Comparison of ENCODE assay signal across 10 mouse cellular contexts in genomic region chr6:34865711-34866593, GRCm38 (mm10). TPM values are rescaled to one million over a fixed set of nuclear protein-coding genes. Genes with fewer than 3 reads are reported as not detected.
DNase-seq lines count a peak whose midpoint lies in the region; ATAC-seq lines count a peak whose summit lies in the region.
"Had no signal": no experiment of that assay in that cellular context is flagged by ENCODE, and none has a peak within 500 bp of the region (broad histone marks: within the 10 kb centered on the region; RNA-seq: fewer than 3 reads in every experiment).

No protein-coding gene starts in this region.

- H3K27me3 ChIP-seq in neural tube, embryonic 15.5 days (replicated peaks): no peaks in the 10 kb centered on the region
- no peaks in the 10 kb centered on the region for H3K27me3 ChIP-seq in heart, embryonic 16.5 days (ENCODE audit: control insufficient read depth, insufficient read depth, low read length)
- H3K27me3 ChIP-seq in limb, embryonic 15.5 days: no peaks in the 10 kb centered on the region
- no peaks in the 10 kb centered on the region for H3K27me3 ChIP-seq in stomach, embryonic 15.5 days (replicated peaks)
- H3K27me3 ChIP-seq in forebrain, embryonic 11.5 days (ENCODE audit: control insufficient read depth, insufficient read depth, low read length): no peaks in the 10 kb centered on the region

- H3K4me3 ChIP-seq in neural tube, embryonic 15.5 days (replicated peaks): no peak overlapping the region
- H3K4me3 ChIP-seq in heart, embryonic 16.5 days (ENCODE audit: low read length): no peak overlapping the region
- no peak overlapping the region for H3K4me3 ChIP-seq in limb, embryonic 15.5 days
- H3K4me3 ChIP-seq in stomach, embryonic 15.5 days (replicated peaks): no peak overlapping the region
- no peak overlapping the region for H3K4me3 ChIP-seq in forebrain, embryonic 11.5 days (ENCODE audit: low read depth, low read length)

- no peak overlapping the region for H3K27ac ChIP-seq in neural tube, embryonic 15.5 days (replicated peaks)
- H3K27ac ChIP-seq in heart, embryonic 16.5 days (ENCODE audit: low read length): peak overlapping the region; percentile 84
- peak overlapping the region; percentile 47; the same call in 1 of the 2 replicates for H3K27ac ChIP-seq in limb, embryonic 15.5 days
- peak overlapping the region; percentile 59 for H3K27ac ChIP-seq in stomach, embryonic 15.5 days
- no peak overlapping the region for H3K27ac ChIP-seq in forebrain, embryonic 11.5 days (ENCODE audit: low read depth, low read length)

- DNase-seq in neural tube, embryonic 10.5 days (ENCODE audit: extremely low spot score, low spot score): peak; percentile 12
- DNase-seq in adrenal gland, postnatal 4 days (ENCODE audit: low spot score in 2 of 2): no peak
- DNase-seq in forebrain, embryonic 11.5 days (ENCODE audit: low spot score): no peak
- DNase-seq in spleen, postnatal 10 days (ENCODE audit: low spot score in 2 of 2): no peak

- H3K4me1 ChIP-seq in neural tube, embryonic 15.5 days: no peaks in the 10 kb centered on the region
- peaks cover 43% of the 10 kb centered on the region for H3K4me1 ChIP-seq in heart, embryonic 16.5 days (ENCODE audit: control insufficient read depth, insufficient read depth, low read length)
- H3K4me1 ChIP-seq in limb, embryonic 15.5 days: peaks cover 38% of the 10 kb centered on the region
- peaks cover 33% of the 10 kb centered on the region for H3K4me1 ChIP-seq in stomach, embryonic 15.5 days
- H3K4me1 ChIP-seq in forebrain, embryonic 11.5 days (replicated peaks; ENCODE audit: control insufficient read depth, insufficient read depth, low read length): no peaks in the 10 kb centered on the region

- 69% methylated on average over 7 of the region's 7 CpGs for whole genome bisulfite sequencing in neural tube, embryonic 15.5 days
- 40% methylated on average over 7 of the region's 7 CpGs for WGBS in heart, embryonic 16.5 days
- WGBS in limb, embryonic 15.5 days: 48% methylated on average over 7 of the region's 7 CpGs
- 48% methylated on average over 7 of the region's 7 CpGs for WGBS in stomach, embryonic 15.5 days
- 74% methylated on average over 7 of the region's 7 CpGs for whole genome bisulfite sequencing in forebrain, embryonic 11.5 days

- no peak overlapping the region for H3K9ac ChIP-seq in neural tube, embryonic 15.5 days (replicated peaks)
- no peak overlapping the region for H3K9ac ChIP-seq in heart, embryonic 16.5 days (ENCODE audit: low read length)
- H3K9ac ChIP-seq in limb, embryonic 15.5 days: no peak overlapping the region
- H3K9ac ChIP-seq in stomach, embryonic 15.5 days: no peak overlapping the region
- H3K9ac ChIP-seq in forebrain, embryonic 11.5 days (ENCODE audit: low read length): no peak overlapping the region

- H3K36me3 ChIP-seq in neural tube, embryonic 15.5 days: no peaks in the 10 kb centered on the region
- H3K36me3 ChIP-seq in heart, embryonic 16.5 days (ENCODE audit: control insufficient read depth, insufficient read depth): no peaks in the 10 kb centered on the region
- no peaks in the 10 kb centered on the region for H3K36me3 ChIP-seq in limb, embryonic 15.5 days
- no peaks in the 10 kb centered on the region for H3K36me3 ChIP-seq in stomach, embryonic 15.5 days
- H3K36me3 ChIP-seq in forebrain, embryonic 11.5 days (ENCODE audit: control insufficient read depth, insufficient read depth, low read length): no peaks in the 10 kb centered on the region

- no peak for ATAC-seq in neural tube, embryonic 15.5 days (ENCODE audit: low FRiP score)
- ATAC-seq in heart, embryonic 16.5 days (replicated peaks; ENCODE audit: extremely low read depth, insufficient read depth, low FRiP score): peak; percentile 73
- 0 out of 2 replicates have a peak, but pooled peaks have one; percentile 61 for ATAC-seq in limb, embryonic 15.5 days (ENCODE audit: insufficient number of reproducible peaks, low FRiP score, low TSS enrichment, low read depth)
- ATAC-seq in stomach, embryonic 15.5 days (ENCODE audit: insufficient read depth, low FRiP score, low read depth): peak; percentile 82
- ATAC-seq in forebrain, embryonic 11.5 days (replicated peaks; ENCODE audit: low FRiP score): no peak
- ATAC-seq: forebrain, embryonic 14.5 days had no signal

- H3K4me2 ChIP-seq in neural tube, embryonic 15.5 days: no peak overlapping the region
- H3K4me2 ChIP-seq in heart, embryonic 16.5 days (ENCODE audit: low read depth, low read length): no peak overlapping the region
- H3K4me2 ChIP-seq in limb, embryonic 15.5 days: no peak overlapping the region
- no peak overlapping the region for H3K4me2 ChIP-seq in stomach, embryonic 15.5 days
- no peak overlapping the region for H3K4me2 ChIP-seq in forebrain, embryonic 11.5 days (ENCODE audit: low read depth, low read length, severe bottlenecking)
- H3K4me2 ChIP-seq: midbrain, embryonic 11.5 days had no signal

- H3K9me3 ChIP-seq in neural tube, embryonic 15.5 days (replicated peaks): no peaks in the 10 kb centered on the region
- 0 out of 2 replicates have a peak, but pooled peaks cover 2% of the 10 kb centered on the region for H3K9me3 ChIP-seq in heart, embryonic 16.5 days (replicated peaks; ENCODE audit: control insufficient read depth, low read length)
- H3K9me3 ChIP-seq in limb, embryonic 15.5 days: no peaks in the 10 kb centered on the region
- H3K9me3 ChIP-seq in stomach, embryonic 15.5 days: no peaks in the 10 kb centered on the region
- H3K9me3 ChIP-seq in forebrain, embryonic 11.5 days (ENCODE audit: control insufficient read depth, low read length): no peaks in the 10 kb centered on the region

RNA-seq across cellular contexts. Expression of gene Tmem140, which starts 3.0 kb away (rescaled TPM):
- polyA plus RNA-seq in neural tube, embryonic 15.5 days (2015; fragmentation: Nextera tagmentation; extraction: Ambion mirVana): 1.1 and 2.6 TPM in 2 replicates
- 2.5 TPM in 2 replicates for polyA plus RNA-seq in heart, embryonic 16.5 days (2015; fragmentation: Nextera tagmentation; extraction: Ambion mirVana)
- polyA plus RNA-seq in limb, embryonic 15.5 days (2015; fragmentation: Nextera tagmentation; extraction: Ambion mirVana): 2.4 TPM in 2 replicates
- polyA plus RNA-seq in stomach, embryonic 15.5 days (2015; fragmentation: Nextera tagmentation; extraction: Ambion mirVana): 1.8 and 2.5 TPM in 2 replicates
- total RNA-seq in adrenal gland, postnatal 4 days (2021): 10 to 100 TPM; 15.4 to 16.8 TPM
- polyA plus RNA-seq in forebrain, embryonic 11.5 days (2014; fragmentation: Nextera tagmentation; extraction: Ambion mirVana): 0.89 and 1.2 TPM in 2 replicates

RNA-seq across cellular contexts. Expression of gene Cyren, which starts 11.9 kb away (rescaled TPM):
- 8.8 and 10.6 TPM in 2 replicates for polyA plus RNA-seq in neural tube, embryonic 15.5 days (2015; fragmentation: Nextera tagmentation; extraction: Ambion mirVana)
- polyA plus RNA-seq in heart, embryonic 16.5 days (2015; fragmentation: Nextera tagmentation; extraction: Ambion mirVana): 9.0 and 9.7 TPM in 2 replicates
- 13.4 and 15.8 TPM in 2 replicates for polyA plus RNA-seq in limb, embryonic 15.5 days (2015; fragmentation: Nextera tagmentation; extraction: Ambion mirVana)
- polyA plus RNA-seq in stomach, embryonic 15.5 days (2015; fragmentation: Nextera tagmentation; extraction: Ambion mirVana): 12.5 and 12.6 TPM in 2 replicates
- 1 to 10 TPM; 8.8 to 9.8 TPM for total RNA-seq in adrenal gland, postnatal 4 days (2021)
- 13.7 and 13.9 TPM in 2 replicates for polyA plus RNA-seq in forebrain, embryonic 11.5 days (2014; fragmentation: Nextera tagmentation; extraction: Ambion mirVana)

RNA-seq across cellular contexts. Expression of gene Wdr91, which starts 44.7 kb away (rescaled TPM):
- 13.4 and 15.1 TPM in 2 replicates for polyA plus RNA-seq in neural tube, embryonic 15.5 days (2015; fragmentation: Nextera tagmentation; extraction: Ambion mirVana)
- 8.3 and 9.5 TPM in 2 replicates for polyA plus RNA-seq in heart, embryonic 16.5 days (2015; fragmentation: Nextera tagmentation; extraction: Ambion mirVana)
- polyA plus RNA-seq in limb, embryonic 15.5 days (2015; fragmentation: Nextera tagmentation; extraction: Ambion mirVana): 9.9 and 10.2 TPM in 2 replicates
- polyA plus RNA-seq in stomach, embryonic 15.5 days (2015; fragmentation: Nextera tagmentation; extraction: Ambion mirVana): 9.0 and 9.1 TPM in 2 replicates
- total RNA-seq in adrenal gland, postnatal 4 days (2021): 10 to 100 TPM; 23.9 to 24.7 TPM
- 12.3 and 12.9 TPM in 2 replicates for polyA plus RNA-seq in forebrain, embryonic 11.5 days (2014; fragmentation: Nextera tagmentation; extraction: Ambion mirVana)

RNA-seq across cellular contexts. Expression of gene Stra8, which starts 54.0 kb away (rescaled TPM):
- not detected in 2 replicates for polyA plus RNA-seq in neural tube, embryonic 15.5 days (2015; fragmentation: Nextera tagmentation; extraction: Ambion mirVana)
- 0.30 TPM in 1 of 2 replicates, not detected in the other for polyA plus RNA-seq in heart, embryonic 16.5 days (2015; fragmentation: Nextera tagmentation; extraction: Ambion mirVana)
- polyA plus RNA-seq in limb, embryonic 15.5 days (2015; fragmentation: Nextera tagmentation; extraction: Ambion mirVana): not detected in 2 replicates
- not detected in 2 replicates for polyA plus RNA-seq in stomach, embryonic 15.5 days (2015; fragmentation: Nextera tagmentation; extraction: Ambion mirVana)
- not detected for total RNA-seq in adrenal gland, postnatal 4 days (2021)
- polyA plus RNA-seq in forebrain, embryonic 11.5 days (2014; fragmentation: Nextera tagmentation; extraction: Ambion mirVana): not detected in 2 replicates
- polyA plus RNA-seq: forebrain, embryonic 14.5 days; midbrain, embryonic 11.5 days had no signal

Comparison
In these comparisons a context has a peak if more than half of its experiments do, and no peak if none do; other contexts are left out.
1. ATAC-seq: peak in heart, embryonic 16.5 days (single experiment), limb, embryonic 15.5 days (single experiment) and stomach, embryonic 15.5 days (single experiment); none in neural tube, embryonic 15.5 days (single experiment) and forebrain, embryonic 11.5 days (single experiment).
2. H3K27ac ChIP-seq: peak in heart, embryonic 16.5 days (single experiment), limb, embryonic 15.5 days (single experiment) and stomach, embryonic 15.5 days (single experiment); none in neural tube, embryonic 15.5 days (single experiment) and forebrain, embryonic 11.5 days (single experiment).